Mouse (Mus musculus) kidney, embryonic 16.5 days (tissue): Measurements from ENCODE around the gene Inafm2. TPM values are rescaled to one million over a fixed set of nuclear protein-coding genes. Genes with fewer than 3 reads are reported as not detected.

Experiments used
- ATAC-seq: fragments of 200-750 bp; cut with Nextera tagmentation; 2 replicates; pipeline ENCODE4 v1.8.0; 2017; ENCODE audit warnings: moderate TSS enrichment; ENCODE audit not compliant: low FRiP score, low TSS enrichment
- H3K27ac ChIP-seq: fragments of 300-500 bp; sonication (generic); 2 replicates; pipeline ENCODE4 v1.5.1; 2014; ENCODE audit warnings: low read length
- H3K27me3 ChIP-seq: fragments of 300-500 bp; sonication (generic); 2 replicates; pipeline ENCODE4 v1.6.1; 2014; ENCODE audit warnings: low read length, control low read depth, mixed read lengths; ENCODE audit not compliant: insufficient read depth
- H3K36me3 ChIP-seq: fragments of 300-500 bp; sonication (generic); 2 replicates; pipeline ENCODE4 v1.6.1; 2014; ENCODE audit warnings: low read length, control low read depth, mixed read lengths; ENCODE audit not compliant: insufficient read depth
- H3K4me1 ChIP-seq: fragments of 300-500 bp; sonication (generic); 2 replicates; pipeline ENCODE4 v1.6.1; 2014; ENCODE audit warnings: low read length, control low read depth, mixed read lengths; ENCODE audit not compliant: insufficient read depth
- H3K4me2 ChIP-seq: fragments of 300-500 bp; sonication (generic); replicated peaks from 2 replicates; pipeline ENCODE4 v1.6.1; 2014; ENCODE audit warnings: low read depth, low read length
- H3K4me3 ChIP-seq: fragments of 300-500 bp; sonication (generic); 2 replicates; pipeline ENCODE4 v1.5.1; 2014; ENCODE audit warnings: mild to moderate bottlenecking, low read length
- H3K9ac ChIP-seq: fragments of 300-500 bp; sonication (generic); replicated peaks from 2 replicates; pipeline ENCODE4 v1.6.1; 2014; ENCODE audit warnings: low read length
- H3K9me3 ChIP-seq: fragments of 300-500 bp; sonication (generic); 2 replicates; pipeline ENCODE4 v1.6.1; 2016; ENCODE audit warnings: low read length, control low read depth
- WGBS: fragments of 180-500 bp; shearing (Covaris S2); extraction: QIAGEN DNeasy Blood & Tissue Kit; methylation state at CpG from one replicate; pipeline ENCODE4 v1.1.7; 2014; 5-methylcytosine and 5-hydroxymethylcytosine counted together
- polyA plus RNA-seq: library from polyadenylated mRNA; unstranded; fragments of >200 nt; fragmentation: Nextera tagmentation; extraction: Ambion mirVana; gene quantifications from 2 replicates; pipeline ENCODE4 v1.2.1, GENCODE M21; 2015

Gene Inafm2
- polyA plus RNA-seq, 1 experiment from 2014 or later: 15.2 TPM

DNA sequence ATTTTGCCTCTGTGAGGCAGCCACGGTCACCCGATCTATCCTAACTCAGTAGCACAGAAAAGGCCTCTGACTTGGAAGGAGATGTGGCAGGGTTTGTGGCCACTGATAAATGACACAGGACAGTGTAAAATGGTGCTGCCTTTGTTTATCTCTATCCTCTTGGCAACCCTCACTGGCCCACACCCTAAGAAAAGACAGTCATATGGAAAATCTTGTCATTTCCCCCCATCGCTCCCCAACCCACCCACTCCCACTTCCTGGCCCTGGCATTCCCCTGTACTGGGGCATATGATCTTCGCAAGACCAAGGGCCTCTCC, 7.2 kb downstream of the Inafm2 start:
- Histone ChIP-seq H3K36me3 (no peaks in the 10 kb centered on the region), H3K27me3 (no peaks in the 10 kb centered on the region), H3K9me3 (no peaks in the 10 kb centered on the region), H3K9ac (no peak overlapping the region), H3K27ac (no peak overlapping the region), H3K4me1 (peaks cover 7% of the 10 kb centered on the region; the same call in 1 of the 2 replicates), H3K4me3 (no peak overlapping the region), H3K4me2 (no peak overlapping the region)
- no peak for ATAC-seq
- 67% methylated on average over 4 of the region's 4 CpGs for WGBS

DNA sequence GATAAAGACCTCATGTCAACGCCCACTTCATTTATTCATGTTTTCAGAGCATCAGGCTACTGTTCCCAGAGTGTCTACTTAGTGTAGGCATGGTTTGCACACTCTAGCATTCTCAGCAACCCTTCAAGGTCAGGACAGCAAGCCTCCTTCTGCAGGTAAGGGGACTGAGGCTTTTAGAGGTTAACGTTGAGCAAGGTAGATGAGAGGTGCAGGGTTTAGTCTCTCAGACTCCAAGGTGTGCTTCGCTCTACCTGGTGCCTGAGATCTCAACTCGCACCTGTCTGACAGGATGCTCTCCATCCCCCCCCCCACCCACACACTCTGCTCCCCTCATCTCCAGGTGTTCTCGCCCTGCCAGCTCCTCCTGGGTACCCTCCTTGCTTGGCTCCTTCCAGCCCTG, 8.6 kb downstream of the Inafm2 start:
- Histone ChIP-seq H3K4me2 (no peak overlapping the region), H3K4me3 (no peak overlapping the region), H3K9ac (no peak overlapping the region), H3K4me1 (peaks cover 7% of the 10 kb centered on the region; the same call in 1 of the 2 replicates), H3K27me3 (no peaks in the 10 kb centered on the region), H3K27ac (no peak overlapping the region), H3K9me3 (no peaks in the 10 kb centered on the region), H3K36me3 (no peaks in the 10 kb centered on the region)
- WGBS: 88% methylated on average over 5 of the region's 5 CpGs
- ATAC-seq: no peak

DNA sequence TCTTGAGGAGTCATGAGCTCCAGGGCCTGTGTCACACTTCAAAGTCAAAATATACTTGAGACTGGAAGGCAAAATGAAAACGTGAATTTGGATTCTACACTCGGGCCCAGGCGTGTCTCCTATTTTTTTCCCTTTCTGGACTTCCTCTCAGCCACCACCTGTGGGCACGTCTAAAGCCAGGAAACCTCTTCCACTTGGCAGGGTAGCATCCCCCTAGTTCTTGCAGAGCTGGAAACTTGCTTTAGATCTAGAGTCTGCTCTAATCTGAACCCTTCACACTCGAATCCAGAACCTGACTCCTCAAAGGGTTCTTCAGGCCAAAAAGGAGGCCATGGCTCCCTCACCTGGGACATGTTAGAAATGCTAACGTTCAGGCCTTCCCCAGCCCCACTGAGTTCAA, 9.8 kb downstream of the Inafm2 start:
- Histone ChIP-seq H3K4me2 (no peak overlapping the region), H3K9ac (no peak overlapping the region), H3K4me3 (no peak overlapping the region), H3K4me1 (peaks cover 7% of the 10 kb centered on the region; the same call in 1 of the 2 replicates), H3K27me3 (no peaks in the 10 kb centered on the region), H3K36me3 (no peaks in the 10 kb centered on the region), H3K9me3 (no peaks in the 10 kb centered on the region), H3K27ac (no peak overlapping the region)
- 81% methylated on average over 6 of the region's 6 CpGs for WGBS
- no peak for ATAC-seq

DNA sequence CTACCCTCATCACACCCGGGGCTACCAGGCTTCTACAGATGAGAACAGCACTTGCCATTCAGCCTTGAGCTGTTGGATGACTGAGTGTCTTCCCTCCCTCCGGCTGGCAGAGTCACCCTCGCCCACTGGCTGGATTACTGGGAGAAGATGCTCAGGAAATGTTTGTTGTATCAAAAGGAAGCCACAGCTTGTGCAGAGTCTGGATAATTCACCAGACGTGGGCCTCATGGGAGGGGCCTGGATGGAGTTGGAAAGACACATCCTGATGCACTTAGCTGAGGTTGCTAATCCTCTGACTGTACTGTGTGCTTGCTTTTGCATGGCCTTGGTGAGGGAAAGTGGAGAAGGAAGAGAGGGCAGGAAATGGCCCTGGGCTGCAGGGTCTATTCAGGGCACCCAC, 10.5 kb downstream of the Inafm2 start:
- Histone ChIP-seq H3K27ac (no peak overlapping the region), H3K9me3 (no peaks in the 10 kb centered on the region), H3K4me3 (no peak overlapping the region), H3K4me1 (peaks cover 10% of the 10 kb centered on the region), H3K9ac (no peak overlapping the region), H3K36me3 (no peaks in the 10 kb centered on the region), H3K27me3 (no peaks in the 10 kb centered on the region), H3K4me2 (no peak overlapping the region)
- 74% methylated on average over 4 of the region's 4 CpGs for WGBS
- ATAC-seq: no peak

DNA sequence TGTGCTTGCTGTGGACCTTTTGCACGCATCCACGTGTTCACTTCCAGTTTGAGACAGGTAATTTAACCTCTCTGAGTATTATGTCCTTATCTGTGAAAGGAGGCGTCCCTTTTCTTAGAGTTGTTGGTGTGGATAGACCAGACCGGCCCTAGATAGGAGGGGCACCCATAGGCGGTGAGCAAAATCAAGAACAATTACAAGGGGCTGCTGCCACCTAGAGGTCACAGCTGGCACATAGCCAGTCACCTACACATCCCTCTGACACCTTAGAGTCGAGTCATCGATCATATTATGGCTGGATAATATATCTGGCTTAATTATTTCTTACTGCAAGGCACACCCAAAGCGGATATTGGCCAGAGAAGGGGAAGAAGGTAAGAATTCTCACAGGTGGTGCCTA, 14.3 kb downstream of the Inafm2 start:
- no peak overlapping the region for H3K4me3 ChIP-seq
- no peak overlapping the region for H3K9ac ChIP-seq
- 9% methylated on average over 8 of the region's 8 CpGs for WGBS
- no peaks in the 10 kb centered on the region for H3K27me3 ChIP-seq
- no peaks in the 10 kb centered on the region for H3K9me3 ChIP-seq
- no peak overlapping the region for H3K27ac ChIP-seq
- no peak overlapping the region for H3K4me2 ChIP-seq
- no peaks in the 10 kb centered on the region for H3K36me3 ChIP-seq
- H3K4me1 ChIP-seq: peaks cover 32% of the 10 kb centered on the region
- ATAC-seq: peak; percentile 46; the same call in 1 of the 2 replicates

DNA sequence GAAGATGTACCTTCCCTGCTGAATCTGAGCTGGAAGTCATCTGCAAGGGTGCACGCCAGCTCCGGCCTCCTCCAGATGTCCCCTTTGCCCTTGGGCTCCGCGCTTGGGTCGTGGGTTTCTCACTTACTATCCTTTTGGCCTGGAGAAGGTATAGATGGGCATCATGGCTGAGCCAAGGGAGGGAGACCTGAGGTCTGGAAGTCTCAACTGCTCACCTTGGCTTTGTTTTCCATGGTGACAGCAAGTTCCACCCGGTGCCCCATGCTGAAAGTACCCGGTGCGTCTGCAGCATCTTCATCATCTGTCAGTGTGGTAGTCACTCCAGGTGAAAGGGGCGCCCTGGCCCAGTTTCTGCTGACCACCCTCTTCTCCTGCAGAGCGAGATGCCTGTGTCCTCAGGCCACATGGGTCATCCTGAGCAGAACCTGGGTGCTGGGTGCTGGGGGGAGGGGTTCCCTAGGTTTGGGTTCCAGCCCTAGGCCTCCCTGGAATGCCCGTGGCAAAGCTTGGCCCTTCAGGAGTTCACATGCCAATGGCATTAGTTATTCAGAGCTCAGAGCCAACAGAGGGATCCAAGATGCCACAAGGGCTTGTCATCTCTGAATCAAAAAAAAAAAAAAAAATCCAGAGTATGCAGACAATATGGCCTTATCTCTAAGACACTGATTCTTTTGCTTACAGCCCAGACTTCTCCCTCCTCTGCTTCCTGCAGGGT, 14.9 kb downstream of the Inafm2 start:
- Histone ChIP-seq H3K27me3 (no peaks in the 10 kb centered on the region), H3K27ac (no peak overlapping the region), H3K4me3 (no peak overlapping the region), H3K36me3 (no peaks in the 10 kb centered on the region), H3K9ac (peak overlapping the region; percentile 66; the same call in 1 of the 2 replicates), H3K9me3 (no peaks in the 10 kb centered on the region), H3K4me1 (peaks cover 32% of the 10 kb centered on the region), H3K4me2 (no peak overlapping the region)
- ATAC-seq: no peak
- 81% methylated on average over 11 of the region's 11 CpGs for WGBS

DNA sequence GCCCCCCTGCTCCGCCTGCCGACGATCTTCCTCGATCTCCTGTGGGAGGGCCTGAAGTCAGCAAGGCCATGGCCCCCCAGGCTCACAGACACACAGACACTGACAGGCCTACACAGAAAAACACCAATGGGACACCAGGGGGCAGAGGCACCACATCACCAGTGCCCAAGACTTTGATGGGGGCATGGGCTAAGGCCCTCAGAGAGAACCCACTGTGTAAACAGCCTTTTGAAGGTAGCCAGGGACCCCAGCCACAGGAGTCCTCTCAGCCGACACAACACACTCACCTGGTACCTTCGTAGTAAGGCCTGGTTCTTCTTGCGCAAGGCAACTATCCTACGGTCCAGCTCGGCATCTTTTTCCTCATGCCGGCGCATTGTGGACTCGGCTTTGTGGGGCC, 15.8 kb downstream of the Inafm2 start:
- Histone ChIP-seq H3K9ac (peak overlapping the region; percentile 66), H3K4me3 (peak overlapping the region; percentile 34; the same call in 1 of the 2 replicates)
- 86% methylated on average over 12 of the region's 12 CpGs for WGBS

DNA sequence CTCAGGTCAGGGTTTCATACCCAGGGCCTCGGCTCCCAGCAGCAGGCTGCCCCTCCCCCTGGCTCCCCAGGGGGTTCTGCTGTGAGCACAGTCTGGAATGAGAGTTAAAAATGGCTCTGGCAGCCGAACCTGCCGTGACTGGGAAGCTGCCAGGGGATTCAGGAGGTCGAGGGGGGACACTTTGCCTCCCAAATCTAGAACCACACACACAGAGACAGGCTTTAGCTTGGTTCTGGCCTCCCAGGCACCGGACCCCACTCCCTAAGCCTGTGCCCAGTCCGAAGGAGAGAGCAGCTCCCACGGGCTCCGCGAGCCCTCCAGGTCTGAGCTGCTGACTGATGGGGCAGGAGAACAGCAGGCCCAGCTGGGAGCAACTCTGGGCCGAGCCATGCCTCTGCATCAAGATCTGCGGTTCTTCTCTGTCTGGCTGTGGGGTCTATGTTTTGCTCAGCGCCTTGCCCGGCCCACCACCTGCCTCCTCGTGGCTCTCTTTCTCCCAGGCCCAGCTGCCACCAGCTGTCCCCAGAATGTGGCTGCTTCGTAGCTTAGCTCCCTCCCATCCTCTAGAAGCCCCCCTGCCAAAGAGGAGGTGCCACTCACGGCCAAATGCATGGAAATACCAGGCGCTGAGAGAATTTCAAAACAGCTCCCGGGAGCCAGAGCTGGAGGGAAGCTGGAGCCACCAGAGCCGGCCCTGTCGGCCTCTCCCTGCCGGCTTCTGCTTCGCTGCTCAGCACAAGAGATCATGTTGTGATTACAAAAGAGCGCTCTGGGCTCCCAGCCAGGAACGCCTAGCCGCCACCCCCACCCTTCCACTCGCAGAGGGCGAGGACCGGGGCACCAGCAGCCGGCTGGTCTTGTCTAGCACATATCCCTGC, 16.6 kb downstream of the Inafm2 start, which contains the start of gene Ccdc9b:
Gene Ccdc9b (minus strand): TSS at position 756 of the 878 bp plus-strand sequence.
- Histone ChIP-seq H3K36me3 (no peaks in the 10 kb centered on the region), H3K4me3 (peak within 1 kb of the TSS; percentile 34), H3K27me3 (no peaks in the 10 kb centered on the region), H3K27ac (peak within 1 kb of the TSS; percentile 94), H3K9me3 (no peaks in the 10 kb centered on the region), H3K9ac (peak within 1 kb of the TSS; percentile 66), H3K4me1 (peaks cover 32% of the 10 kb centered on the region), H3K4me2 (peak within 1 kb of the TSS; percentile 58)
- WGBS: 8% methylated on average over 29 of the region's 29 CpGs
- ATAC-seq: peak; percentile 77

More for the DNA sequence above, 15.8 kb downstream of the Inafm2 start:
- Histone ChIP-seq H3K4me1 (peaks cover 32% of the 10 kb centered on the region), H3K9me3 (no peaks in the 10 kb centered on the region), H3K4me2 (peak overlapping the region; percentile 58; the same call in 1 of the 2 replicates), H3K36me3 (no peaks in the 10 kb centered on the region), H3K27ac (peak overlapping the region; percentile 94), H3K27me3 (no peaks in the 10 kb centered on the region)
- no peak for ATAC-seq

DNA sequence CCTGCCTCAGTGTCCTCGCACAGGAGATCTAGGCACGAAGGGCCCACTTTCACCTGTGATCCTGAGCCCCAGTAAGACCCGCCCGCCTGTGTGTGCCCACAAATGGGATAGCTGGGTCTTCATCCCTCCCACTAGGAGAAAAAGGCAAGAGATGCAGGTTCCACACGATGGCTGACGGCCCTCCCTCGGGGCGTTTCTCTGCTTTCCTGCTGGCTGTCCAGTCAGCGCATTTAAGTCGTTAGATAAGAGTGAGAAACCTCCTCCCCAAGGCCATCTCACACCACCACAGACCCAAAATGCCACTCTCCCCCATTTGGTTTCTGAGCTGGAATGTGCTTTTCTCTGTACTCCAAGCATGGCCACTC, 17.2 kb downstream of the Inafm2 start:
- Histone ChIP-seq H3K4me3 (peak overlapping the region; percentile 34), H3K27ac (peak overlapping the region; percentile 94), H3K9me3 (no peaks in the 10 kb centered on the region), H3K4me1 (peaks cover 32% of the 10 kb centered on the region), H3K4me2 (peak overlapping the region; percentile 58), H3K27me3 (no peaks in the 10 kb centered on the region), H3K9ac (peak overlapping the region; percentile 27; the same call in 1 of the 2 replicates), H3K36me3 (no peaks in the 10 kb centered on the region)
- 12% methylated on average over 10 of the region's 10 CpGs for WGBS
- ATAC-seq: no peak; the same call in 1 of the 2 replicates

DNA sequence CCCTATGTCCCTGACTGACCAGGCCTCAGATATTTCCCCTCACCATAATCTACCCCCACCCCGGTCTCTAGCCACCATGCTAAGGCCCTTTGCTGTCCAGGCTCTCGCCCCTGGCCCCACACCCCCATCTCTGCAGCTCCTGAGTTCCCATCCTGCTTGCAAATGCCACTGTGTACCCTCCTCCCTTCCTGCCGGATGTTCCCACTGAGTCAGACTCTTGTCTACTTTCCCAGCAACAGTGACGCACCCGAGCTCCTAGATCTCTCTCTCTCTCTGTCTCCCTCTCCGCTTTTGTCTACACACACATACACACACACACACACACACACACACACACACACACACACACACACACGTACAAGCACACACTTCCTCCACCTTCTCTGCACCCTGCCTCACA, 17.9 kb downstream of the Inafm2 start:
- Histone ChIP-seq H3K4me1 (peaks cover 32% of the 10 kb centered on the region), H3K9me3 (no peaks in the 10 kb centered on the region), H3K36me3 (no peaks in the 10 kb centered on the region), H3K4me2 (no peak overlapping the region), H3K9ac (no peak overlapping the region), H3K27ac (peak overlapping the region; percentile 94), H3K27me3 (no peaks in the 10 kb centered on the region), H3K4me3 (no peak overlapping the region)
- whole genome bisulfite sequencing: 66% methylated on average over 7 of the region's 7 CpGs
- ATAC-seq: no peak
